Mouse (Mus musculus) CH12.LX (cell line): ENCODE data around the gene Ppp2r5d.

Experiments used
- BHLHE40 ChIP-seq: IDR thresholded peaks from 2 replicates; pipeline ENCODE4 v1.6.1; 2011; ENCODE audit warnings: mild to moderate bottlenecking, low read depth, low read length, improper control_type of control experiment
- CTCF ChIP-seq, 2 experiments: IDR thresholded peaks in 1 of 2; conservative IDR thresholded peaks in 1 of 2; 2 replicates each; pipeline ENCODE4 v1.5.1; 2011 to 2012; ENCODE audit warnings: low read depth in 2 of 2, low read length in 2 of 2, improper control_type of control experiment in 1 of 2, inconsistent platforms in 1 of 2, mild to moderate bottlenecking in 1 of 2, moderate library complexity in 1 of 2
- E2F4 ChIP-seq: IDR thresholded peaks from 2 replicates; pipeline ENCODE4 v1.6.1; 2011; ENCODE audit warnings: low read depth, low read length, improper control_type of control experiment; ENCODE audit not compliant: insufficient replicate concordance
- ELF1 ChIP-seq: IDR thresholded peaks from 2 replicates; pipeline ENCODE4 v1.6.1; 2014; ENCODE audit warnings: low read depth, mild to moderate bottlenecking, inconsistent platforms, low read length, improper control_type of control experiment
- ETS1 ChIP-seq: conservative IDR thresholded peaks from 2 replicates; pipeline ENCODE4 v1.6.1; 2012; ENCODE audit warnings: low read depth, mild to moderate bottlenecking, inconsistent platforms, low read length, improper control_type of control experiment, moderate library complexity
- KAT2A ChIP-seq: IDR thresholded peaks from 2 replicates; pipeline ENCODE4 v1.6.1; 2012; ENCODE audit warnings: low read length, improper control_type of control experiment, inconsistent platforms; ENCODE audit not compliant: insufficient replicate concordance
- MAFK ChIP-seq: IDR thresholded peaks from 2 replicates; pipeline ENCODE4 v1.6.1; 2011; ENCODE audit warnings: low read length, improper control_type of control experiment; ENCODE audit not compliant: insufficient replicate concordance
- NRF1 ChIP-seq: IDR thresholded peaks from 2 replicates; pipeline ENCODE4 v1.6.1; 2014; ENCODE audit warnings: low read depth, mild to moderate bottlenecking, inconsistent platforms, low read length, improper control_type of control experiment, moderate library complexity
- POLR2A ChIP-seq: IDR thresholded peaks from 2 replicates; pipeline ENCODE4 v1.6.1; 2011; ENCODE audit warnings: low read depth, mild to moderate bottlenecking, improper control_type of control experiment, low read length
- RCOR1 ChIP-seq: conservative IDR thresholded peaks from 2 replicates; pipeline ENCODE4 v1.6.1; 2012; ENCODE audit warnings: low read depth, mild to moderate bottlenecking, inconsistent platforms, low read length, improper control_type of control experiment
- SIN3A ChIP-seq: IDR thresholded peaks from 2 replicates; pipeline ENCODE4 v1.6.1; 2012; ENCODE audit warnings: low read length, improper control_type of control experiment, inconsistent platforms
- TBP ChIP-seq: conservative IDR thresholded peaks from 2 replicates; pipeline ENCODE4 v1.6.1; 2011; ENCODE audit warnings: low read depth, low read length, improper control_type of control experiment
- ZC3H11A ChIP-seq: IDR thresholded peaks from 2 replicates; pipeline ENCODE4 v1.6.1; 2012; ENCODE audit warnings: low read depth, mild to moderate bottlenecking, inconsistent platforms, low read length, improper control_type of control experiment

GRCm38 (mm10) chr17:46701489-46701888 lies 3.4 kb downstream of the Ppp2r5d start:
- no peak for TF ChIP-seq ELF1
- no peak for TF ChIP-seq NRF1
- no peak for TF ChIP-seq MAFK
- TF ChIP-seq E2F4, result no peak
- TF ChIP-seq KAT2A, result no peak
- TF ChIP-seq SIN3A, result no peak
- no peak for TF ChIP-seq CTCF (conservative IDR thresholded peaks at IDR 0.05 in 1 of 2, IDR thresholded peaks at IDR 0.05 in 1 of 2; ENCODE audit: low read depth in 2 of 2, low read length in 2 of 2)
- TF ChIP-seq TBP, result no peak
- no peak for TF ChIP-seq POLR2A
- no peak for TF ChIP-seq ZC3H11A
- no peak for TF ChIP-seq ETS1
- no peak for TF ChIP-seq BHLHE40
- no peak for TF ChIP-seq RCOR1
